Mouse (Mus musculus) stomach, postnatal 0 days (tissue): ENCODE results near the gene Slc47a2.

Experiments used
- CTCF ChIP-seq: IDR thresholded peaks from 2 replicates; pipeline ENCODE4 v1.5.1; 2016; ENCODE audit warnings: antibody characterized with exemption, low read depth, mild to moderate bottlenecking, moderate library complexity
- EP300 ChIP-seq: optimal IDR thresholded peaks from 2 replicates; pipeline ENCODE3; 2016; ENCODE audit warnings: antibody characterized with exemption

GRCm38 (mm10) chr11:61364096-61364495 is 21.4 kb upstream of the Slc47a2 start:
- no peak for TF ChIP-seq EP300
- no peak for TF ChIP-seq CTCF
